Mouse (Mus musculus) heart, postnatal 0 days (tissue): ENCODE measurements at regions not wholly inside any gene's neighbourhood (a gene's known extent, or its start where the extent isn't known, plus 50 kb on each side); places are given as distances from the start of the nearest gene placed in this dataset.

Experiments used
- ATAC-seq: fragments of 200-750 bp; cut with Nextera tagmentation; 2 replicates; pipeline ENCODE4 v1.8.0; 2017; ENCODE audit warnings: low read depth, moderate number of reproducible peaks, moderate library complexity; ENCODE audit not compliant: insufficient read depth
- DNase-seq: peaks from one replicate; pipeline ENCODE4 v3.0.0-alpha.2; 2016; ENCODE audit warnings: low spot score
- H3K27ac ChIP-seq: fragments of 300-500 bp; sonication (generic); 2 replicates; pipeline ENCODE4 v1.5.1; 2014; ENCODE audit warnings: low read depth, mild to moderate bottlenecking
- H3K27me3 ChIP-seq: fragments of 300-500 bp; sonication (generic); 2 replicates; pipeline ENCODE4 v1.6.1; 2014; ENCODE audit warnings: low read length, mixed read lengths; ENCODE audit not compliant: control insufficient read depth, insufficient read depth
- H3K36me3 ChIP-seq: fragments of 300-500 bp; sonication (generic); replicated peaks from 2 replicates; pipeline ENCODE4 v1.6.1; 2014; ENCODE audit warnings: low read length, mixed read lengths; ENCODE audit not compliant: control insufficient read depth, insufficient read depth
- H3K4me1 ChIP-seq: fragments of 300-500 bp; sonication (generic); 2 replicates; pipeline ENCODE4 v1.6.1; 2014; ENCODE audit warnings: antibody characterized with exemption; ENCODE audit not compliant: control insufficient read depth, insufficient read depth
- H3K4me2 ChIP-seq: fragments of 300-500 bp; sonication (generic); 2 replicates; pipeline ENCODE4 v1.6.1; 2014; ENCODE audit warnings: low read depth, mild to moderate bottlenecking, low read length, moderate library complexity
- H3K4me3 ChIP-seq: fragments of 300-500 bp; sonication (generic); 2 replicates; pipeline ENCODE4 v1.5.1; 2014; ENCODE audit warnings: low read depth, low read length
- H3K9ac ChIP-seq: fragments of 300-500 bp; sonication (generic); replicated peaks from 2 replicates; pipeline ENCODE4 v1.6.1; 2014; ENCODE audit warnings: low read depth, low read length, mixed read lengths
- H3K9me3 ChIP-seq: fragments of 300-500 bp; sonication (generic); replicated peaks from 2 replicates; pipeline ENCODE4 v1.6.1; 2016; ENCODE audit warnings: low read length; ENCODE audit not compliant: control insufficient read depth
- CTCF ChIP-seq: IDR thresholded peaks from 2 replicates; pipeline ENCODE4 v1.5.1; 2016; ENCODE audit warnings: antibody characterized with exemption, control low read depth, low read depth
- EP300 ChIP-seq: IDR thresholded peaks from 2 replicates; pipeline ENCODE4 v1.6.1; 2016; ENCODE audit warnings: antibody characterized with exemption, low read depth
- WGBS: fragments of 180-500 bp; shearing (Covaris S2); extraction: QIAGEN DNeasy Blood & Tissue Kit; methylation state at CpG from one replicate; pipeline ENCODE4 v1.1.7; 2014; 5-methylcytosine and 5-hydroxymethylcytosine counted together

GRCm38 (mm10) chr7:111301791-111302488, 219.1 kb upstream of the Eif4g2 start:
- Histone ChIP-seq H3K9me3 (0 out of 2 replicates have a peak, but pooled peaks cover 3% of the 10 kb centered on the region), H3K4me1 (no peaks in the 10 kb centered on the region), H3K27me3 (no peaks in the 10 kb centered on the region), H3K27ac (no peak overlapping the region), H3K9ac (no peak overlapping the region), H3K4me2 (no peak overlapping the region), H3K4me3 (no peak overlapping the region), H3K36me3 (no peaks in the 10 kb centered on the region)
- ATAC-seq, result no peak
- DNase-seq, result no peak
- TF ChIP-seq CTCF (no peak), EP300 (no peak)
- WGBS, result 84% methylated on average over 16 of the region's 16 CpGs

- Histone ChIP-seq H3K4me1 (no peaks in the 10 kb centered on the region), H3K9ac (no peak overlapping the region), H3K27ac (no peak overlapping the region), H3K4me3 (no peak overlapping the region), H3K4me2 (no peak overlapping the region), H3K27me3 (no peaks in the 10 kb centered on the region), H3K36me3 (no peaks in the 10 kb centered on the region), H3K9me3 (no peaks in the 10 kb centered on the region)
- WGBS, result 77% methylated on average over 9 of the region's 9 CpGs
- no peak for ATAC-seq
- no peak for DNase-seq
- TF ChIP-seq CTCF, result no peak
- no peak for TF ChIP-seq EP300
These were observed 214.5 kb upstream of the Eif4g2 start for GRCm38 (mm10) chr7:111297174-111297902.

GRCm38 (mm10) chr7:111283411-111283955, 200.7 kb upstream of the Eif4g2 start:
- H3K27me3 ChIP-seq, result no peaks in the 10 kb centered on the region
- no peaks in the 10 kb centered on the region for H3K9me3 ChIP-seq
- no peak for DNase-seq
- H3K4me3 ChIP-seq, result no peak overlapping the region
- no peaks in the 10 kb centered on the region for H3K4me1 ChIP-seq
- H3K36me3 ChIP-seq, result no peaks in the 10 kb centered on the region
- no peak overlapping the region for H3K27ac ChIP-seq
- H3K9ac ChIP-seq, result no peak overlapping the region
- TF ChIP-seq CTCF (no peak), EP300 (no peak)
- no peak for ATAC-seq
- H3K4me2 ChIP-seq, result no peak overlapping the region
- WGBS, result 61% methylated on average over 12 of the region's 13 CpGs

GRCm38 (mm10) chr7:111282314-111282713, 199.5 kb upstream of the Eif4g2 start:
- H3K4me1 ChIP-seq, result no peaks in the 10 kb centered on the region
- ATAC-seq, result no peak
- no peak overlapping the region for H3K4me2 ChIP-seq
- no peak for TF ChIP-seq CTCF
- no peak for TF ChIP-seq EP300
- H3K27me3 ChIP-seq, result no peaks in the 10 kb centered on the region
- 74% methylated on average over 8 of the region's 8 CpGs for WGBS
- H3K9ac ChIP-seq, result no peak overlapping the region
- H3K4me3 ChIP-seq, result no peak overlapping the region
- H3K27ac ChIP-seq, result no peak overlapping the region
- no peaks in the 10 kb centered on the region for H3K36me3 ChIP-seq
- H3K9me3 ChIP-seq, result no peaks in the 10 kb centered on the region
- no peak for DNase-seq

- Histone ChIP-seq H3K9ac (no peak overlapping the region), H3K4me2 (no peak overlapping the region), H3K36me3 (no peaks in the 10 kb centered on the region), H3K27me3 (no peaks in the 10 kb centered on the region), H3K4me1 (no peaks in the 10 kb centered on the region), H3K4me3 (no peak overlapping the region), H3K9me3 (no peaks in the 10 kb centered on the region), H3K27ac (no peak overlapping the region)
- 73% methylated on average over 3 of the region's 3 CpGs for WGBS
- DNase-seq (no peak), ATAC-seq (no peak)
- TF ChIP-seq CTCF, result no peak
- no peak for TF ChIP-seq EP300
These were observed 194.9 kb upstream of the Eif4g2 start for GRCm38 (mm10) chr7:111277703-111278102.

- no peaks in the 10 kb centered on the region for H3K4me1 ChIP-seq
- no peak overlapping the region for H3K4me3 ChIP-seq
- no peak overlapping the region for H3K4me2 ChIP-seq
- TF ChIP-seq EP300 (no peak), CTCF (no peak)
- ATAC-seq, result no peak
- H3K36me3 ChIP-seq, result no peaks in the 10 kb centered on the region
- H3K9ac ChIP-seq, result no peak overlapping the region
- H3K27ac ChIP-seq, result no peak overlapping the region
- H3K9me3 ChIP-seq, result no peaks in the 10 kb centered on the region
- DNase-seq, result no peak
- no peaks in the 10 kb centered on the region for H3K27me3 ChIP-seq
- WGBS, result 87% methylated on average over 5 of the region's 5 CpGs
These were observed 191.0 kb upstream of the Eif4g2 start for GRCm38 (mm10) chr7:111273839-111274238.
